Mouse (Mus musculus) hindbrain, embryonic 15.5 days (tissue): Measurements from ENCODE around the gene Ccdc177. TPM values are rescaled to one million over a fixed set of nuclear protein-coding genes. Genes with fewer than 3 reads are reported as not detected.

Experiments used
- polyA plus RNA-seq: library from polyadenylated mRNA; unstranded; fragments of >200 nt; fragmentation: Nextera tagmentation; extraction: Ambion mirVana; gene quantifications from 2 replicates; pipeline ENCODE4 v1.2.1, GENCODE M21; 2015

The Ccdc177 gene
- polyA plus RNA-seq, 1 experiment from 2014 or later = 4.4 TPM

Other genes with a start within 250 kb of the Ccdc177 start
- gene Galnt16, start 242.4 kb downstream of the Ccdc177 start, polyA plus RNA-seq = 31.3 and 34.1 TPM in 2 replicates
- gene Slc39a9, start 116.8 kb downstream of the Ccdc177 start, polyA plus RNA-seq = 25.0 and 25.7 TPM in 2 replicates
- 270 and 289 TPM in 2 replicates for gene Erh, start 116.3 kb downstream of the Ccdc177 start, polyA plus RNA-seq
- gene Plekhd1, start 68.1 kb downstream of the Ccdc177 start, polyA plus RNA-seq = 6.4 and 6.5 TPM in 2 replicates
- gene Susd6, start 29.8 kb upstream of the Ccdc177 start, polyA plus RNA-seq = 12.6 and 13.1 TPM in 2 replicates
- gene Srsf5, start 184.8 kb upstream of the Ccdc177 start, polyA plus RNA-seq = 391 and 393 TPM in 2 replicates
- gene Slc10a1, start 208.0 kb upstream of the Ccdc177 start, polyA plus RNA-seq = 0.35 and 0.45 TPM in 2 replicates